Mouse (Mus musculus): ENCODE measurements around the gene Zfp810.

GRCm38 (mm10) chr9:22322381-22323211 lies 15.1 kb upstream of the Zfp810 start:
- TF ChIP-seq CTCF (conservative IDR thresholded peaks at IDR 0.05; ENCODE audit: insufficient read depth, insufficient read length, low read depth, low read length) (no peak), POLR2A (IDR thresholded peaks at IDR 0.05; ENCODE audit: low read depth, low read length) (no peak)

Data from kidney, adult 2 months (tissue).